Mouse (Mus musculus) hindbrain, embryonic 13.5 days (tissue): ENCODE measurements around the gene Eef1g. TPM values are rescaled to one million over a fixed set of nuclear protein-coding genes. Genes with fewer than 3 reads are reported as not detected.
"Not testable (repeated sequence)": the region's sequence is repeated elsewhere in the genome, so short reads cannot be mapped to it uniquely, and the experiment has no call there.

Experiments used
- ATAC-seq: fragments of 200-750 bp; cut with Nextera tagmentation; 2 replicates; pipeline ENCODE4 v1.8.0; 2017; ENCODE audit warnings: moderate TSS enrichment; ENCODE audit not compliant: low FRiP score
- H3K27ac ChIP-seq: fragments of 300-500 bp; sonication (generic); 2 replicates; pipeline ENCODE4 v1.5.1; 2015; ENCODE audit warnings: inconsistent platforms, mild to moderate bottlenecking, moderate library complexity
- H3K27me3 ChIP-seq: fragments of 300-500 bp; sonication (generic); 2 replicates; pipeline ENCODE4 v1.6.1; 2015; ENCODE audit warnings: mild to moderate bottlenecking, inconsistent platforms
- H3K36me3 ChIP-seq: fragments of 300-500 bp; sonication (generic); 2 replicates; pipeline ENCODE4 v1.6.1; 2015; ENCODE audit warnings: mild to moderate bottlenecking, inconsistent platforms
- H3K4me1 ChIP-seq: fragments of 300-500 bp; sonication (generic); replicated peaks from 2 replicates; pipeline ENCODE4 v1.6.1; 2015; ENCODE audit warnings: inconsistent platforms
- H3K4me2 ChIP-seq: fragments of 300-500 bp; sonication (generic); 2 replicates; pipeline ENCODE4 v1.6.1; 2015; ENCODE audit warnings: inconsistent platforms, mild to moderate bottlenecking, moderate library complexity
- H3K4me3 ChIP-seq: fragments of 300-500 bp; sonication (generic); 2 replicates; pipeline ENCODE4 v1.5.1; 2015; ENCODE audit warnings: mild to moderate bottlenecking, inconsistent platforms
- H3K9ac ChIP-seq: fragments of 300-500 bp; sonication (generic); 2 replicates; pipeline ENCODE4 v1.6.1; 2015; ENCODE audit warnings: mild to moderate bottlenecking, inconsistent platforms
- H3K9me3 ChIP-seq: fragments of 300-500 bp; sonication (generic); 2 replicates; pipeline ENCODE4 v1.6.1; 2016; ENCODE audit warnings: inconsistent platforms
- WGBS: fragments of 180-500 bp; shearing (Covaris S2); methylation state at CpG from one replicate; pipeline ENCODE4 v1.1.7; 2015; 5-methylcytosine and 5-hydroxymethylcytosine counted together
- polyA plus RNA-seq: library from polyadenylated mRNA; unstranded; fragments of >200 nt; fragmentation: Nextera tagmentation; extraction: Ambion mirVana; gene quantifications from 2 replicates; pipeline ENCODE4 v1.2.1, GENCODE M21; 2015

The Eef1g gene
- polyA plus RNA-seq, 1 experiment from 2014 or later = 344 TPM

GRCm38 (mm10) chr19:8990432-8991102, 23.7 kb downstream of the Eef1g start:
- H3K36me3 ChIP-seq = no peaks in the 10 kb centered on the region
- H3K9me3 ChIP-seq = no peaks in the 10 kb centered on the region
- H3K4me1 ChIP-seq = peaks cover 41% of the 10 kb centered on the region
- H3K4me2 ChIP-seq = peak overlapping the region; percentile 70
- H3K27ac ChIP-seq = peak overlapping the region; percentile 44; the same call in 1 of the 2 replicates
- H3K4me3 ChIP-seq = peak overlapping the region; percentile 49
- peak overlapping the region; percentile 66 for H3K9ac ChIP-seq
- H3K27me3 ChIP-seq = peaks cover 52% of the 10 kb centered on the region
- WGBS = 16% methylated on average over 15 of the region's 15 CpGs
- ATAC-seq = peak; percentile 19; the same call in 1 of the 2 replicates

DNA sequence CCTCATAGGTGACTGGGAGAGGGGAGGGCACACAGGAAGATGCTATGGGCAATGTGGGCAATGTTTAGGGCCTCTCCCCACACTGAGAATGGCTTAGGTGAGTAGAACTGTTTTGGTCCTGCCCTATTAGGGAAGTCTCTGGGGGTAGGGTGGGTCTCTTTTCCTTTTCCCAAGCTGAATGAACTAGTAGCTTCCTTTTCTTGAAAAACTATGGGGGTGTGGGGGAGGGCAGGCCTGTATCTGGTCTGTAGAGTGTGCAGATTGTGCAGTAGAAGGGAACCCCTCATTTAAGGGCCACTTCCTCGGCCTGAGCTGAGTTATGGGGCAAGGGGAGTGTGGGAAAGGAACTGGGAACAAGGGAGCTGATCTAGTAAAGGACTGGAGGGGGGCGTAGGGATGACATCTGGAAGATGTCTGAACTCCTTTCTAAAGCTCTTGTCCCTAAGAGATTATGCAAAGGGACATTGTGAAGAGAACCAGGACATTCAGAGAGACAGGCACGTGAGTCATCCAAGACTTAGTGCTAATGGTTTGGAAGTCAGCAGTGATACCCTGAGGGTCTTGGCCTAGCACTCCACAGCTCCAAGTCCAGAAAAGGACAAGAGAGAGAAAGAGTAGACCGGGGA, 24.5 kb downstream of the Eef1g start:
- WGBS = 80% methylated on average over 4 of the region's 4 CpGs
- Histone ChIP-seq H3K9ac (no peak overlapping the region), H3K27me3 (peaks cover 52% of the 10 kb centered on the region), H3K4me1 (peaks cover 35% of the 10 kb centered on the region), H3K27ac (no peak overlapping the region), H3K9me3 (no peaks in the 10 kb centered on the region), H3K4me2 (peak overlapping the region; percentile 70), H3K4me3 (no peak overlapping the region), H3K36me3 (no peaks in the 10 kb centered on the region)
- ATAC-seq = no peak

DNA sequence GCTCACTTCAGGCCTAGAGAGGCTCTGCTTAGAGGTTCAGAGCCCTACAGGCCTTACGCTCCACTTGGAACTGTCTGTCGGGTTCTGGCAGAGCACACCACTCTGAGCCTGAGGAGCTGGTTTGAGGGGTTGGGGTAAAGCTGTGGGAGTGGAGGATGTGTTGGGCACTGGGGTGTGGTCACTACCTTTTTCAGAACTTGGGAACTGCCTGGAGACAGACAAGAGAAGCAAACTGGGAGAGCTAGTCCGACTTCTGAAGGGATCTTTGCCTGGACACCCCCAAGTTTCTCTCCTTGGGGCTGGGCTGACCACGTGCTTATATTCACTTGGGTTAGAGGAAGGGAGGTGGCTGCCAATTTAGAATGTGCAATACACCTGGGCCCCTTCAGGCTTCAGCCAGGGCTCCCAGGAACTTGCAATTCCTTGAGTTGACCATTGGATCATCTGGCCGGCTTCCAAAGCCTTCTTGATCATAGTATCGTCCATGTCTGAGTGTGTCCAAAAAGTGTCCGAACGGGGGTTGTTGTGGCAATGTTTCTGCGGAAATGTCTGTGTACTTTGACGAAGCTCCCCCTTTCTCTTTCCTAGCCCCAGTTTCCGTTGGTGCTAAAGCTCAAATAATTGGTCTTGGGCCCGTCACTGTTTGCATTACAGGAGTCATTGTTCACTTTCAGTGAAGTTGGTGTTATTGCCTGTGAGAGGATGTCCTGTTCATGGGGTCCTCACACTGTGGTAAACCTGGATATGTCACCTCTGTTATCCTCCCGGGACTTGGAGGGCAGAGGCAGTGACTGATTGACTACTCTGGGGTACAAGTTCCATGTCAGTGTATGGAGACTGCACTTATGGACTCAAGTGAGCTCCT, 25.3 kb downstream of the Eef1g start:
- Histone ChIP-seq H3K9me3 (no peaks in the 10 kb centered on the region), H3K27ac (no peak overlapping the region), H3K4me3 (no peak overlapping the region), H3K27me3 (peaks cover 52% of the 10 kb centered on the region), H3K9ac (0 out of 2 replicates have a peak overlapping the region, but pooled peaks have one; percentile 24), H3K4me2 (0 out of 2 replicates have a peak overlapping the region, but pooled peaks have one; percentile 17), H3K4me1 (peaks cover 35% of the 10 kb centered on the region), H3K36me3 (no peaks in the 10 kb centered on the region)
- ATAC-seq = no peak
- WGBS = 89% methylated on average over 13 of the region's 13 CpGs

DNA sequence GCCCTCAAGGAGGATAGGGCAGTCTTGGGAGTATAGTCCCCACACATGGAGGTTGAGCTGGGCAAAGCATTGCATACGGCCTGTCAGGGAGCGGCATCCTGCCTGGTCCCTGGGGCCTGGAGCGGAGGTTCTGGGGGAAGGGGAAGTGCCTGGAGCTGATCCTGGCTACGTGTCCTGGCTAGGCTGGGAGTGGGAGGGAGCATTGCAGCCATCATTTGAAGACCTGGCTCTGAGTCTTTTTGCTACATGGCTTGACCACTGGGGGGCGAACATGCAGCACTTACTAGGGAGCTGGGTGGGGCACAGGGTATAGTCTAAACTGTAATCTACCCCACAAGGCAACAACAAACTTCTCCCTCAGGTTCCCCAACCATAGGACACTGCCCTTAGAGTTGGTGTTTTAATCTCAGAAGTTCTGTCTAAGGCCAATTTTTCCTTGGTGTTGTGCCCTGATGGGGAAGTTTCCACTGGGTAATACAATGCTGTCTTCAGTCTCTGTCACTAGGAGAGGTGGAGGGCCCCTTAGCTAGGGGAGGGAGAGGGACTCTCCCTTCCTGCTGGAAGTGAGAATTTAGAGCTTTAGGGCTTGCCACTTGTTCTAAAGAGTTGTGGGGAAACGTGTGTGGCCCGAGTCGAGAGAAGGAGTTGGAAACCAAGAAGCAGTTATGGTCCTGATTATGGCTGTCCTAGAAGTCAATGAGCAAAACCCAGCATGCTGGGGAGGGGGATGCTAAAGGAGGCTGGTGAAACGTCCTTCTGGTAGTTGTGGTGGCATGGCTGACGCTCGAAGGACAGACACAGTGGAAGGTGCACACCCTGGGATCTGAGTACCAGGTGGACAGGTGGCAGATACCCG, 26.2 kb downstream of the Eef1g start:
- Histone ChIP-seq H3K9ac (0 out of 2 replicates have a peak overlapping the region, but pooled peaks have one; percentile 24), H3K4me1 (peaks cover 37% of the 10 kb centered on the region), H3K4me3 (no peak overlapping the region), H3K27ac (no peak overlapping the region), H3K27me3 (peaks cover 43% of the 10 kb centered on the region), H3K36me3 (no peaks in the 10 kb centered on the region), H3K4me2 (0 out of 2 replicates have a peak overlapping the region, but pooled peaks have one; percentile 17), H3K9me3 (no peaks in the 10 kb centered on the region)
- WGBS = 39% methylated on average over 12 of the region's 12 CpGs
- 0 out of 2 replicates have a peak, but pooled peaks have one; percentile 16 for ATAC-seq

- Histone ChIP-seq H3K4me1 (peaks cover 31% of the 10 kb centered on the region), H3K27ac (no peak overlapping the region), H3K36me3 (no peaks in the 10 kb centered on the region), H3K9me3 (no peaks in the 10 kb centered on the region), H3K4me3 (no peak overlapping the region), H3K27me3 (peaks cover 37% of the 10 kb centered on the region), H3K9ac (no peak overlapping the region), H3K4me2 (no peak overlapping the region)
- no peak for ATAC-seq
- 52% methylated on average over 2 of the region's 2 CpGs for WGBS
Measured at GRCm38 (mm10) chr19:8993625-8993912, 26.7 kb downstream of the Eef1g start.

DNA sequence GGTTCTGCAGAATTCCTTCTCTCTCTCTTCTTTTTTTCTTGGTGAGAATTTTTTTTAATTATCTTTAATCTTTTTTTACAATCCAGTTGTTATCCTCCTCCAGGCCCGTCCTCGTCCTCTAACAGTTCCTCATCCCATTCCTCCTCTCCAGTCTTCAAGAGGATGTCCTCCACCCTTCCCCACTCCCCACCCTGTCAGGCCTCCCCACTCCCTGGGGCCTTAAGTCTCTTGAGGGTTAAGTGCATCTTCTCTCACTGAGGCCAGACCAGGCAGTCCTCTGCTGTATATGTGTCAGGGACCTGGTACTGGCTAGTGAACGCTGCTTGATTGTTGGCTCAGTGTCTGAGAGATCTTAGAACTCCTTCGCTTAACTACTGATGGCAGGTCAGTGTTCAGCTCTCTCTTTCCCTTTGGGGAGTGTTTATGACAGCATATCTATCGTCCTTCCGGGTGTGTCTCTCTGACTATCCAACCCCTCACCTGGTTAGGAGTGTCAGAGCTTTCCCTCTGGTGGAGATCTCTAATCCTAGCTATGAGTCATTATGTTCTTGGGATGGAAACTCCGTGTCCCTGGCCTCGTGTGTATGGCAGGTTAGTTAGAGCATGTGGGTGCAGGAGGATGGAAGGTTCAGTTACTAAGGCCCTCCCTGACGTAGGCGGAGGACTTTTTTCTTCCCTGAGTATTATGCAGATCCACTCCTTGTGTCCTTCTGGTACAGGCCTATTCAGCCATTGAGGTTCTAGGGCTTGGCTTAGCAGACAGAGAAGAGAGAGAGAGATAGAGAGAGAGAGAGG, 28.2 kb downstream of the Eef1g start:
- Histone ChIP-seq H3K27me3 (peaks cover 23% of the 10 kb centered on the region), H3K36me3 (no peaks in the 10 kb centered on the region), H3K9ac (no peak overlapping the region), H3K4me3 (no peak overlapping the region), H3K27ac (no peak overlapping the region), H3K4me1 (peaks cover 17% of the 10 kb centered on the region), H3K4me2 (no peak overlapping the region), H3K9me3 (no peaks in the 10 kb centered on the region)
- no peak for ATAC-seq
- WGBS = 90% methylated on average over 10 of the region's 10 CpGs

DNA sequence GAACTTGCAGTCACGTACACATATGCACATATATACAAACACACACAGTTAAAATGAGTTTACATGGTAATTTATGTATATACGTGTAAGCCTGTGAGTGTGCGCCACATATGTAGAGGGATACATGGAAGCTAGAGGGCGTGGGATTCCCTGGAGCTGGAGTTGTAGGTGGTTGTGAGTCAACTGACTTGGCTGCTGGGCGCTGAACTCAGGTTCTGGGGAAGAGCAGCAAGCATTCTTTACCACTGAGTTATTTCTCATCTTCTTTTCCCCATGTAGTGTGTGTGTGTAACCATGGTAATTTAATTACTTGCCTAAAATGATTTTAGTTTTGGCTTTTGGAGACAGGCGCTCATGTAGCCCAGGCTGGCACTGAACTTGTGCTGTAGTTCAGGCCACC, 29.8 kb downstream of the Eef1g start:
- no peak overlapping the region for H3K4me2 ChIP-seq
- no peak overlapping the region for H3K4me3 ChIP-seq
- H3K27ac ChIP-seq = no peak overlapping the region
- no peaks in the 10 kb centered on the region for H3K9me3 ChIP-seq
- ATAC-seq = no peak
- H3K36me3 ChIP-seq = no peaks in the 10 kb centered on the region
- WGBS = 95% methylated on average over 6 of the region's 6 CpGs
- peaks cover 7% of the 10 kb centered on the region for H3K27me3 ChIP-seq
- no peak overlapping the region for H3K9ac ChIP-seq
- H3K4me1 ChIP-seq = peaks cover 8% of the 10 kb centered on the region; the same call in 1 of the 2 replicates

DNA sequence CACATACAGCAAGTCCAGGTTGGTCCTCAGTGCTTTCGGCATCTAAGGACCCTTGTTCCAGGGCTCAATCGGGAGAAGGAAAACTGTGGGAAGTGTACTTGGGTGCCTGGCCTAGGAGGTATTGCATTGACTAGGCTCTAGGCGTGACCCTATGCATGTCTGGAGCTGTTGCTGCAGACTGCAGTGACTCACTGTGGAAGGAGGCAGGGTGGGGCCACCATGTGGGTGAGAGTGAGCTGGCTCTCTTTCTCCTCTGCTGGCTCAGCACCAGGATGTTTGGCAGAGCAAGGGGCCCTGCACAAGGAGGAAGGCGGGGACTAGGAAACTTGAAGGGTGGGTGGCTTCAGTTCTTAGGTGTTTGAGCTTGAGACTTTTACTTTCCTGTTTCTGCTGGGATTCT, 30.7 kb downstream of the Eef1g start:
- 0 out of 2 replicates have a peak, but pooled peaks cover 4% of the 10 kb centered on the region for H3K36me3 ChIP-seq
- H3K4me3 ChIP-seq = no peak overlapping the region
- H3K9ac ChIP-seq = no peak overlapping the region
- WGBS = 75% methylated on average over 4 of the region's 4 CpGs
- no peak overlapping the region for H3K4me2 ChIP-seq
- peak; percentile 44; the same call in 1 of the 2 replicates for ATAC-seq
- peak overlapping the region; percentile 18; the same call in 1 of the 2 replicates for H3K27ac ChIP-seq
- H3K4me1 ChIP-seq = peaks cover 7% of the 10 kb centered on the region; the same call in 1 of the 2 replicates
- H3K27me3 ChIP-seq = no peaks in the 10 kb centered on the region
- H3K9me3 ChIP-seq = no peaks in the 10 kb centered on the region

GRCm38 (mm10) chr19:8998546-8998945, 31.7 kb downstream of the Eef1g start:
- 88% methylated on average over 6 of the region's 6 CpGs for WGBS

DNA sequence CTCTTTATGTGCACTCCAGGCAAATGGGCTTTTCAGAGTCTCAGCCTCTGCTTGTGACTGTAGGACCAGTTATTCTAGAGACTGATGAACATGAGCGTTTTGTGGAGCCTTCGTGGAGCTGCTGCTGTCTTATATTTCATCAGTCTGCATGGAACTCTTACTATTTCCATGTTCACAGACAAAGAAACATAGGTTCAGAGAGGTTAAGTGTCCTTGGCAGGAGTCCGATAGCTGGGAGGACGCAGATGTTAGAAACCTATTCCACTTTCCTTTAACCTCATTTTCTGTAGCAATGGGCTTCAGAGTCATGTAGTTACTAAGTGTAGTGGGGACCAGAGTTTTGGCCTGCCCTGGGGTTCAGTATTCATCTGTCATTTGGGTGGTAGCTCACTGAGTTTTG, 32.4 kb downstream of the Eef1g start:
- Histone ChIP-seq H3K4me1 (0 out of 2 replicates have a peak, but pooled peaks cover 4% of the 10 kb centered on the region), H3K36me3 (0 out of 2 replicates have a peak, but pooled peaks cover 4% of the 10 kb centered on the region), H3K9me3 (no peaks in the 10 kb centered on the region), H3K4me3 (no peak overlapping the region), H3K9ac (no peak overlapping the region), H3K27me3 (no peaks in the 10 kb centered on the region), H3K4me2 (no peak overlapping the region), H3K27ac (no peak overlapping the region)
- ATAC-seq = no peak
- 98% methylated on average over 4 of the region's 4 CpGs for WGBS

More at GRCm38 (mm10) chr19:8998546-8998945, 31.7 kb downstream of the Eef1g start:
- Histone ChIP-seq H3K4me2 (no peak overlapping the region), H3K4me1 (0 out of 2 replicates have a peak, but pooled peaks cover 4% of the 10 kb centered on the region), H3K36me3 (0 out of 2 replicates have a peak, but pooled peaks cover 4% of the 10 kb centered on the region), H3K4me3 (no peak overlapping the region), H3K9ac (no peak overlapping the region), H3K27ac (no peak overlapping the region), H3K9me3 (no peaks in the 10 kb centered on the region), H3K27me3 (no peaks in the 10 kb centered on the region)
- ATAC-seq = no peak

DNA sequence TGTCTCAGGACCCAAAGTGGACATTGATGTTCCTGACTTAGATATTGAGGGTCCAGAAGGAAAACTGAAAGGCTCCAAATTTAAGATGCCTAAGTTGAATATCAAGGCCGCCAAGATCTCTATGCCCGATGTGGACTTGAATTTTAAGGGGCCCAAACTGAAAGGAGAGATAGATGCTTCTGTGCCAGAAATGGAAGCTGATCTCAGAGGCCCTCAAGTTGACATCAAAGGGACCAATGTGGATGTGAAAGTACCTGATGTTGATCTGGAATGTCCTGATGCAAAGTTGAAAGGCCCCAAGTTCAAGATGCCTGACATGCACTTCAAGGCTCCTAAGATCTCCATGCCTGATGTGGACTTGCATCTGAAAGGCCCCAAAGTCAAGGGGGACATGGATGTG, 40.1 kb downstream of the Eef1g start:
- H3K4me2 ChIP-seq, H3K4me1 ChIP-seq, H3K9ac ChIP-seq, ATAC-seq, H3K27me3 ChIP-seq, H3K36me3 ChIP-seq, H3K27ac ChIP-seq, H3K4me3 ChIP-seq, H3K9me3 ChIP-seq: not testable (repeated sequence)
- WGBS = 93% methylated on average over 2 of the region's 2 CpGs
